Mouse (Mus musculus) hindbrain, embryonic 11.5 days (tissue): Measurements from ENCODE around the gene Col25a1. TPM values are rescaled to one million over a fixed set of nuclear protein-coding genes. Genes with fewer than 3 reads are reported as not detected.

ENCODE experiments used
- ATAC-seq: fragments of 200-750 bp; cut with Nextera tagmentation; 2 replicates; pipeline ENCODE4 v1.8.0; 2017; ENCODE audit warnings: mild to moderate bottlenecking, moderate TSS enrichment, moderate library complexity; ENCODE audit not compliant: low FRiP score
- DNase-seq: peaks from one replicate; pipeline ENCODE4 v3.0.0-alpha.2; 2015; ENCODE audit warnings: low spot score
- H3K27ac ChIP-seq: fragments of 300-500 bp; sonication (generic); 2 replicates; pipeline ENCODE4 v1.5.1; 2014; ENCODE audit warnings: mild to moderate bottlenecking, low read depth, low read length
- H3K27me3 ChIP-seq: fragments of 300-500 bp; sonication (generic); 2 replicates; pipeline ENCODE4 v1.6.1; 2014; ENCODE audit warnings: mild to moderate bottlenecking, low read length, moderate library complexity, mixed read lengths; ENCODE audit not compliant: control insufficient read depth, insufficient read depth
- H3K36me3 ChIP-seq: fragments of 300-500 bp; sonication (generic); 2 replicates; pipeline ENCODE4 v1.6.1; 2014; ENCODE audit warnings: mild to moderate bottlenecking, low read length, moderate library complexity, mixed read lengths; ENCODE audit not compliant: control insufficient read depth, insufficient read depth
- H3K4me1 ChIP-seq: fragments of 300-500 bp; sonication (generic); replicated peaks from 2 replicates; pipeline ENCODE4 v1.6.1; 2014; ENCODE audit warnings: low read length, mixed read lengths; ENCODE audit not compliant: control insufficient read depth, insufficient read depth
- H3K4me2 ChIP-seq: fragments of 300-500 bp; sonication (generic); replicated peaks from 2 replicates; pipeline ENCODE4 v1.6.1; 2014; ENCODE audit warnings: mild to moderate bottlenecking, low read depth, low read length
- H3K4me3 ChIP-seq: fragments of 300-500 bp; sonication (generic); 2 replicates; pipeline ENCODE4 v1.5.1; 2014; ENCODE audit warnings: low read depth, low read length
- H3K9ac ChIP-seq: fragments of 300-500 bp; sonication (generic); 2 replicates; pipeline ENCODE4 v1.6.1; 2014; ENCODE audit warnings: low read depth, low read length
- H3K9me3 ChIP-seq: fragments of 300-500 bp; sonication (generic); 2 replicates; pipeline ENCODE4 v1.6.1; 2016; ENCODE audit warnings: low read length; ENCODE audit not compliant: control insufficient read depth
- WGBS: fragments of 180-500 bp; shearing (Covaris S2); extraction: QIAGEN DNeasy Blood & Tissue Kit; methylation state at CpG from one replicate; pipeline ENCODE4 v1.1.7; 2014; 5-methylcytosine and 5-hydroxymethylcytosine counted together
- polyA plus RNA-seq: library from polyadenylated mRNA; unstranded; fragments of >200 nt; fragmentation: Nextera tagmentation; extraction: Ambion mirVana; gene quantifications from 2 replicates; pipeline ENCODE4 v1.2.1, GENCODE M21; 2014

The Col25a1 gene
- polyA plus RNA-seq, 1 experiment from 2014 or later: 5.3 TPM

- DNase-seq (no peak), ATAC-seq (no peak)
- Histone ChIP-seq H3K27ac (no peak overlapping the region), H3K4me2 (no peak overlapping the region), H3K9me3 (no peaks in the 10 kb centered on the region), H3K27me3 (no peaks in the 10 kb centered on the region), H3K36me3 (no peaks in the 10 kb centered on the region), H3K4me3 (no peak overlapping the region), H3K9ac (no peak overlapping the region), H3K4me1 (0 out of 2 replicates have a peak, but pooled peaks cover 3% of the 10 kb centered on the region)
- 84% methylated on average over 7 of the region's 7 CpGs for WGBS
Observed at GRCm38 (mm10) chr3:130360813-130361212, 229.5 kb downstream of the Col25a1 start.

GRCm38 (mm10) chr3:130361922-130362321, 230.6 kb downstream of the Col25a1 start:
- Histone ChIP-seq H3K4me2 (no peak overlapping the region), H3K9me3 (no peaks in the 10 kb centered on the region), H3K9ac (no peak overlapping the region), H3K4me1 (0 out of 2 replicates have a peak, but pooled peaks cover 3% of the 10 kb centered on the region), H3K27ac (no peak overlapping the region), H3K36me3 (no peaks in the 10 kb centered on the region), H3K27me3 (no peaks in the 10 kb centered on the region), H3K4me3 (no peak overlapping the region)
- 70% methylated on average over 1 of the region's 1 CpGs for WGBS
- DNase-seq (no peak), ATAC-seq (no peak)

GRCm38 (mm10) chr3:130362797-130363367, 231.6 kb downstream of the Col25a1 start:
- WGBS: 81% methylated on average over 7 of the region's 7 CpGs
- H3K9me3 ChIP-seq: no peaks in the 10 kb centered on the region
- H3K9ac ChIP-seq: no peak overlapping the region
- DNase-seq (no peak), ATAC-seq (no peak)
- H3K27me3 ChIP-seq: no peaks in the 10 kb centered on the region
- no peak overlapping the region for H3K4me3 ChIP-seq
- no peaks in the 10 kb centered on the region for H3K36me3 ChIP-seq
- no peak overlapping the region for H3K4me2 ChIP-seq
- no peak overlapping the region for H3K27ac ChIP-seq
- 0 out of 2 replicates have a peak, but pooled peaks cover 3% of the 10 kb centered on the region for H3K4me1 ChIP-seq

GRCm38 (mm10) chr3:130366917-130367610, 235.8 kb downstream of the Col25a1 start:
- Histone ChIP-seq H3K36me3 (no peaks in the 10 kb centered on the region), H3K27me3 (no peaks in the 10 kb centered on the region), H3K4me3 (no peak overlapping the region), H3K27ac (no peak overlapping the region), H3K4me2 (no peak overlapping the region), H3K9me3 (no peaks in the 10 kb centered on the region), H3K9ac (no peak overlapping the region), H3K4me1 (no peaks in the 10 kb centered on the region)
- DNase-seq (no peak), ATAC-seq (no peak)
- WGBS: 64% methylated on average over 7 of the region's 8 CpGs

GRCm38 (mm10) chr3:130368352-130368751, 237.1 kb downstream of the Col25a1 start:
- Histone ChIP-seq H3K4me1 (no peaks in the 10 kb centered on the region), H3K27me3 (no peaks in the 10 kb centered on the region), H3K4me3 (no peak overlapping the region), H3K9me3 (no peaks in the 10 kb centered on the region), H3K36me3 (no peaks in the 10 kb centered on the region), H3K9ac (no peak overlapping the region), H3K27ac (no peak overlapping the region), H3K4me2 (no peak overlapping the region)
- ATAC-seq (no peak), DNase-seq (no peak)
- WGBS: 93% methylated on average over 4 of the region's 4 CpGs

GRCm38 (mm10) chr3:130369113-130369512, 237.8 kb downstream of the Col25a1 start:
- Histone ChIP-seq H3K4me1 (no peaks in the 10 kb centered on the region), H3K36me3 (no peaks in the 10 kb centered on the region), H3K9me3 (no peaks in the 10 kb centered on the region), H3K4me3 (no peak overlapping the region), H3K9ac (no peak overlapping the region), H3K27me3 (no peaks in the 10 kb centered on the region), H3K4me2 (no peak overlapping the region), H3K27ac (no peak overlapping the region)
- DNase-seq (no peak), ATAC-seq (no peak)
- 85% methylated on average over 1 of the region's 1 CpGs for WGBS

- Histone ChIP-seq H3K4me1 (no peaks in the 10 kb centered on the region), H3K27me3 (no peaks in the 10 kb centered on the region), H3K9me3 (no peaks in the 10 kb centered on the region), H3K27ac (no peak overlapping the region), H3K4me2 (no peak overlapping the region), H3K4me3 (no peak overlapping the region), H3K36me3 (no peaks in the 10 kb centered on the region), H3K9ac (no peak overlapping the region)
- DNase-seq (no peak), ATAC-seq (no peak)
- WGBS: 73% methylated on average over 5 of the region's 5 CpGs
Observed at GRCm38 (mm10) chr3:130370167-130370566, 238.9 kb downstream of the Col25a1 start.

- WGBS: 58% methylated on average over 7 of the region's 7 CpGs
- Histone ChIP-seq H3K4me3 (no peak overlapping the region), H3K4me2 (no peak overlapping the region), H3K9me3 (no peaks in the 10 kb centered on the region), H3K9ac (no peak overlapping the region), H3K27ac (no peak overlapping the region), H3K4me1 (no peaks in the 10 kb centered on the region), H3K36me3 (no peaks in the 10 kb centered on the region), H3K27me3 (no peaks in the 10 kb centered on the region)
- DNase-seq: no peak
- ATAC-seq: no peak
Observed at GRCm38 (mm10) chr3:130373145-130373544, 241.8 kb downstream of the Col25a1 start.
